Mouse (Mus musculus) forebrain, embryonic 15.5 days (tissue): Measurements from ENCODE around the gene Itgb2l. TPM values are rescaled to one million over a fixed set of nuclear protein-coding genes. Genes with fewer than 3 reads are reported as not detected.

Experiments
- ATAC-seq: fragments of 200-750 bp; cut with Nextera tagmentation; replicated peaks from 2 replicates; pipeline ENCODE4 v1.8.0; 2017; ENCODE audit warnings: mild to moderate bottlenecking, moderate TSS enrichment, moderate library complexity
- H3K27ac ChIP-seq: fragments of 300-500 bp; sonication (generic); replicated peaks from 2 replicates; pipeline ENCODE4 v1.5.1; 2015; ENCODE audit warnings: mild to moderate bottlenecking, inconsistent platforms
- H3K27me3 ChIP-seq: fragments of 300-500 bp; sonication (generic); 2 replicates; pipeline ENCODE4 v1.6.1; 2015; ENCODE audit warnings: inconsistent platforms
- H3K36me3 ChIP-seq: fragments of 300-500 bp; sonication (generic); 2 replicates; pipeline ENCODE4 v1.6.1; 2015; ENCODE audit warnings: mild to moderate bottlenecking, inconsistent platforms
- H3K4me1 ChIP-seq: fragments of 300-500 bp; sonication (generic); 2 replicates; pipeline ENCODE4 v1.6.1; 2015; ENCODE audit warnings: inconsistent platforms
- H3K4me2 ChIP-seq: fragments of 300-500 bp; sonication (generic); replicated peaks from 2 replicates; pipeline ENCODE4 v1.6.1; 2015; ENCODE audit warnings: mild to moderate bottlenecking, inconsistent platforms
- H3K4me3 ChIP-seq: fragments of 300-500 bp; sonication (generic); 2 replicates; pipeline ENCODE4 v1.5.1; 2015; ENCODE audit warnings: mild to moderate bottlenecking, inconsistent platforms
- H3K9ac ChIP-seq: fragments of 300-500 bp; sonication (generic); replicated peaks from 2 replicates; pipeline ENCODE4 v1.6.1; 2015; ENCODE audit warnings: mild to moderate bottlenecking, inconsistent platforms
- H3K9me3 ChIP-seq: fragments of 300-500 bp; sonication (generic); 2 replicates; pipeline ENCODE4 v1.6.1; 2016; ENCODE audit warnings: inconsistent platforms
- WGBS: fragments of 180-500 bp; shearing (Covaris S2); methylation state at CpG from one replicate; pipeline ENCODE4 v1.1.7; 2015; ENCODE audit warnings: mixed read lengths; 5-methylcytosine and 5-hydroxymethylcytosine counted together
- polyA plus RNA-seq: library from polyadenylated mRNA; unstranded; fragments of >200 nt; fragmentation: Nextera tagmentation; extraction: Ambion mirVana; gene quantifications from 2 replicates; pipeline ENCODE4 v1.2.1, GENCODE M21; 2015

Itgb2l gene
- polyA plus RNA-seq, 1 experiment from 2014 or later: not detected

DNA sequence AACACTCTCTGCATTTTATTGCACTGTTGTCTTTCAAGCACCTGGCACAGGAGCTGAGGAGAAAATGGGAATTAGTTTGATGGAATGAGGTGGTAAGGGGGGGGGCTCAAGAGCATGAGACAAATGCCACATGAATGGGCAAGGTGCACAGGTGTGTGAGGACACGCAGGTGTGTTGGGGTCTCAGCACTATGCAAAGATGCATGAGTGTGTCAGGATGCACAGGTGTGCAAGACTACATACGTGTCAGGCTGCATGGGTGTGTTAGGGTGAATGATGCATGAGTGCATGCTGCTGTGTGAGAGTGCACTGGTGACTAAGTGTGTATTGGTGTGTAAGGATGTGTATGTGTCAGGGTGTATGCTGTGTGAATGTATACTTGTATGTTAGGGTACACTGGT lies 18.4 kb downstream of the Itgb2l start:
- Histone ChIP-seq H3K4me2 (no peak overlapping the region), H3K36me3 (no peaks in the 10 kb centered on the region), H3K9me3 (no peaks in the 10 kb centered on the region), H3K9ac (no peak overlapping the region), H3K27me3 (no peaks in the 10 kb centered on the region), H3K4me1 (no peaks in the 10 kb centered on the region), H3K4me3 (no peak overlapping the region), H3K27ac (no peak overlapping the region)
- WGBS: 89% methylated on average over 2 of the region's 2 CpGs
- ATAC-seq: no peak

GRCm38 (mm10) chr16:96408064-96408465 lies 35.4 kb downstream of the Itgb2l start:
- no peaks in the 10 kb centered on the region for H3K36me3 ChIP-seq
- H3K4me1 ChIP-seq: 0 out of 2 replicates have a peak, but pooled peaks cover 4% of the 10 kb centered on the region
- no peaks in the 10 kb centered on the region for H3K9me3 ChIP-seq
- ATAC-seq: no peak; the same call in 1 of the 2 replicates
- no peak overlapping the region for H3K4me2 ChIP-seq
- 6% methylated on average over 4 of the region's 4 CpGs for WGBS
- H3K27ac ChIP-seq: no peak overlapping the region
- no peaks in the 10 kb centered on the region for H3K27me3 ChIP-seq
- H3K4me3 ChIP-seq: no peak overlapping the region
- H3K9ac ChIP-seq: no peak overlapping the region

DNA sequence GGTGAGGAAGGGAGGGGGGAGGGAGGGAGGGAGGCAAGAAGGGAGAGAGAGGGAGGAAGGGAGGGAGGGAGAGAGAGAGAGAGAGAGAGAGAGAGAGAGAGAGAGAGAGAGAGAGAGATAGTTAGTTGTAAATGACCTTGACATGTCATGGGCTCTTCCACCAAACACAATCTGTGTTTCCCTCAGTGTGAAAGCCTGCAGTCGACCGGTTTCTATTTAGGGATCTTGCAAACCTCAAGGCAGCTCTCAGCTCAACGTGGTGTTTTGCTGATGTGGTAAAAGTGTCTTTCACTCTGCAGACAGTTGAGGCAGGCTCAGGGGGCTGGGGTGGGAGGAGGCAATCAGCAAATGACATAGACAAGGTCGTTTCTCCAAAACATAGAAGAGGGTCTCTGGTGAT lies 37.1 kb downstream of the Itgb2l start:
- H3K4me2 ChIP-seq: no peak overlapping the region
- no peak overlapping the region for H3K4me3 ChIP-seq
- no peaks in the 10 kb centered on the region for H3K9me3 ChIP-seq
- no peaks in the 10 kb centered on the region for H3K27me3 ChIP-seq
- H3K36me3 ChIP-seq: no peaks in the 10 kb centered on the region
- 0 out of 2 replicates have a peak, but pooled peaks cover 4% of the 10 kb centered on the region for H3K4me1 ChIP-seq
- H3K27ac ChIP-seq: no peak overlapping the region
- H3K9ac ChIP-seq: no peak overlapping the region
- 74% methylated on average over 4 of the region's 4 CpGs for WGBS
- no peak for ATAC-seq

GRCm38 (mm10) chr16:96402294-96402693 lies 41.1 kb downstream of the Itgb2l start:
- WGBS: 62% methylated on average over 6 of the region's 6 CpGs
- no peak for ATAC-seq
- Histone ChIP-seq H3K4me2 (no peak overlapping the region), H3K4me1 (no peaks in the 10 kb centered on the region), H3K9me3 (no peaks in the 10 kb centered on the region), H3K36me3 (no peaks in the 10 kb centered on the region), H3K4me3 (no peak overlapping the region), H3K27ac (no peak overlapping the region), H3K9ac (no peak overlapping the region), H3K27me3 (no peaks in the 10 kb centered on the region)

DNA sequence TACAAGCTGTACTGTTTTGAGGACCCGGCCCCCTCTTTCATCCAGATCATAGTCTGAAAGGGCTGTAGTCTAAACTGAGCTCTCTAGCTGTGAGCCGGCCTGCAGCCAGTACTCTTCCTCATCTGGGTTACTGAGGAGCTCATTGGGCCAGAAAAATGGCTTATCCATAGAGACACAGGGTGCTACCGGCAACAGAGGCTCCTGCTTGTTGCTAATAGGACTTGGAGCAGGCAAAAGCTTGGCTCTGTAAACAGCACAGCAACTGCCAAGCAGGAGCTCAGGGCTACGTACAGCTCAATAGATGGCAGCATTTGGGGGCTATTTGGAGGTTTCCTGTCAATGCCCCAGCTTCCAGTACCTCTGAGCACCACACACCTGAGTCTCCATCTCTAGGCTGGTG lies 43.4 kb downstream of the Itgb2l start:
- Histone ChIP-seq H3K9ac (no peak overlapping the region), H3K27me3 (no peaks in the 10 kb centered on the region), H3K4me3 (no peak overlapping the region), H3K4me1 (no peaks in the 10 kb centered on the region), H3K27ac (no peak overlapping the region), H3K9me3 (no peaks in the 10 kb centered on the region), H3K36me3 (no peaks in the 10 kb centered on the region), H3K4me2 (no peak overlapping the region)
- WGBS: 37% methylated on average over 4 of the region's 4 CpGs
- ATAC-seq: no peak

DNA sequence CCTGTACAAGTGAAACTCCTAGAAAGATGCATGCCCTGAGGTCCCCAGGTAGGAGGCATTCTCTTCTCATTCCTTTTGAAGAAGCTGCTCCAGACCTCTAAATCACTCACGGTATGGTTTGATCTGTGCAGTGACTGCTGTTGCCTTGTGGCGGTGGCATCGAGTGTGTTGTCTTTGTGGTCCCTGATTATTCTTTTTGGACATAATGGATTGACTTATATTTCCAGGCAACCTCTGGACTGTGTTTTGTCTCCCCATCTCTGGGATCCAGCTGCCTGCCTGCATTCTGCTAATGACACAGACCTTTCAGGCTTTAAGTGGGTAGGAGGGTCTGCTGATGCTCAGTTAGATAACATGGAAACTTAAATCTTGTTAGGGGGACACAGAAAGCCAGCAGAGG lies 44.6 kb downstream of the Itgb2l start:
- WGBS: 82% methylated on average over 3 of the region's 3 CpGs
- no peak overlapping the region for H3K4me2 ChIP-seq
- H3K9ac ChIP-seq: no peak overlapping the region
- ATAC-seq: no peak
- no peak overlapping the region for H3K4me3 ChIP-seq
- no peaks in the 10 kb centered on the region for H3K27me3 ChIP-seq
- H3K9me3 ChIP-seq: no peaks in the 10 kb centered on the region
- no peaks in the 10 kb centered on the region for H3K4me1 ChIP-seq
- H3K27ac ChIP-seq: no peak overlapping the region
- H3K36me3 ChIP-seq: no peaks in the 10 kb centered on the region

GRCm38 (mm10) chr16:96396013-96396650 lies 47.3 kb downstream of the Itgb2l start:
- Histone ChIP-seq H3K27ac (no peak overlapping the region), H3K27me3 (no peaks in the 10 kb centered on the region), H3K4me3 (no peak overlapping the region), H3K36me3 (no peaks in the 10 kb centered on the region), H3K9me3 (no peaks in the 10 kb centered on the region), H3K4me2 (no peak overlapping the region), H3K4me1 (no peaks in the 10 kb centered on the region), H3K9ac (no peak overlapping the region)
- ATAC-seq: no peak
- 83% methylated on average over 9 of the region's 9 CpGs for WGBS

DNA sequence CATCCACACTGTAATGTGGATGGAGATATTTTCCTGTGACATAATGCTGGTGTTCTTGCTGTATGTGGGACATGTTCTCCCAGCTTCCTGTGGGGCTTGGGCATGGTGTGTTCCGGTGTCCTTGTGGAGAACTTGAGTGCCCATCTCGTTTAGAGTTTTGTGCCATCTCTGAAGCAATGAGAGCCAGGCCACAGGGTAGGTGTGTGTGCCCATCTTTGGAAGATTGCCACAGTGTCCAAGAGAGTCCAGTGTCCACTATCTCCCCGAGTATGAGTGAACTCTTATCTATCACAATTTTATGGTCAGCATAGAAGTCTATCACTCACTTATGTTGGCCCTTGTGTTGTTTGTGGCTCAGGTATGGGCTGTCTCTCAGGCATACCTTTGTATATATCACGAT lies 47.9 kb downstream of the Itgb2l start:
- 77% methylated on average over 4 of the region's 4 CpGs for WGBS
- H3K27me3 ChIP-seq: no peaks in the 10 kb centered on the region
- H3K9ac ChIP-seq: no peak overlapping the region
- H3K4me3 ChIP-seq: no peak overlapping the region
- H3K9me3 ChIP-seq: no peaks in the 10 kb centered on the region
- no peak overlapping the region for H3K27ac ChIP-seq
- ATAC-seq: no peak
- H3K4me2 ChIP-seq: no peak overlapping the region
- H3K4me1 ChIP-seq: no peaks in the 10 kb centered on the region
- H3K36me3 ChIP-seq: no peaks in the 10 kb centered on the region

DNA sequence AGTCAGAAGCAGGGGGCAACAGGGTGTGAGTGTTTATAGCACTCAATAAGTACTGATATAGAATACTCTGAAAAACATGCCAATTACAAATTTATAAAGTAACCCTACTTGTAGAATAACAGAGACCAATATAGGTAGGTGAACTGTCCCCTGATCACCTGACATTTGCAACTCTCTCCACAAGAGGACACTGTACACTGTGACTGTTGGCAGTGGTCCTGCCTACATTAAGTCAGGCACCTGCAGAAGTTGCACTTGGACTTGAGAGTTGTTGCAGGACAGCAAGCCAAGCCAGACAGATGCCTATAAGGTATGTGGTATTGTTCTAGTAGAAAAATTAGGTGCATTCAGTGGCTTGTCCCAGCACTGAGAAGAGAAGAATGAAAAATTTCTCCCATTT lies 52.3 kb downstream of the Itgb2l start:
- no peak for ATAC-seq
- Histone ChIP-seq H3K27me3 (no peaks in the 10 kb centered on the region), H3K9ac (no peak overlapping the region), H3K27ac (no peak overlapping the region), H3K4me2 (no peak overlapping the region), H3K4me1 (no peaks in the 10 kb centered on the region), H3K36me3 (no peaks in the 10 kb centered on the region), H3K4me3 (no peak overlapping the region), H3K9me3 (no peaks in the 10 kb centered on the region)

DNA sequence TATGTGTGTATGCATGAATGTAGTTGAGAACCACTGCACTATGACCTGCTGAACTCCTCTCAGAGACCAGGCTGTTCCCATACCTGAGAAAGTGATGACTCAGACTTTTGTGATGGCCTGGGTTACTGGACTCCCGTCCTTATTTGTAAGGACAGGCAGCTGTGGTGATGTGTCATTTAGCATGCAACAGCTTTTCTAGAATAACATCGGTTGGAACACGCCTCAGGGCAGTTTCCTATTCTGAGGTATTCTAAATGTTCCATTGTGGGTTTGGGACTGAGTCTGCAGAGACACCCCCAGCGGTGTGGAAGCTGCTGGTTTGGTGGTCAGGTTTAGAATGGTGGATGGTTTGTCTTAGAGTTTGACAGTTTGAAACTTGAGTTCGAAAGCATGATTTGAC lies 54.9 kb downstream of the Itgb2l start:
- Histone ChIP-seq H3K4me1 (no peaks in the 10 kb centered on the region), H3K4me2 (no peak overlapping the region), H3K27ac (no peak overlapping the region), H3K9me3 (no peaks in the 10 kb centered on the region), H3K36me3 (no peaks in the 10 kb centered on the region), H3K9ac (no peak overlapping the region), H3K4me3 (no peak overlapping the region), H3K27me3 (no peaks in the 10 kb centered on the region)
- ATAC-seq: no peak
- WGBS: 82% methylated on average over 5 of the region's 5 CpGs

DNA sequence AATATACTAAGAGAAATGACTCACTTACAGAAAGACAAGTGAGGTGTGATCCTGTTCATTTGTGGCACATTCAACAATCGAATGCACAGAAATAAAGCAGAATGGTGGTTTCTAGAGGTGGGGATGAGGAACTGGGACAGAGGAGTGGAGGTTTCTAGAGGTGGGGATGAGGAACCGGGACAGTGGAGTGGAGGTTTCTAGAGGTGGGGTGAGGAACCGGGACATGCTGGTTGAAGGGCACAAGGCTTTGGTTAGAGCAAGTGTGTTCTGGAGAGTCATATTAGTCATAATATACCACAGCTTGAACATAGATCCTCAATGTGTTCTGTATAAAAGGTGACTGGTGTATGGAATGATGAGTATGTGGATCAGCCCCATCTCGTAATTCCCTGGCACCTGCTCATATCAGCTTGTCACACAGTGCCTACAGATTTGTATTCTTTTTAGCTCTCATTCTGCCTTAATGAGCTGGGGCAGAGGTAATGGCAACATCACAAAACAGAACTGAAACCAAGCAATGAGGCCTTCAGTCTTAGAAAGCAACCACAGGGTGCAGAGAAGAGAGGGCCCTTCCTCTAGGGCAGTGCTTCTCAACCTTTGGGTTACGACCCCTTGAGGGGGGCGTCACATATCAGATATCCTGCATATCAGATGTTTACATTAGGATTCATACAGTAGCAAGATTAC lies 55.6 kb downstream of the Itgb2l start:
- no peak overlapping the region for H3K4me2 ChIP-seq
- H3K9ac ChIP-seq: no peak overlapping the region
- H3K27me3 ChIP-seq: no peaks in the 10 kb centered on the region
- ATAC-seq: no peak
- no peaks in the 10 kb centered on the region for H3K36me3 ChIP-seq
- H3K27ac ChIP-seq: no peak overlapping the region
- H3K4me1 ChIP-seq: no peaks in the 10 kb centered on the region
- H3K4me3 ChIP-seq: no peak overlapping the region
- WGBS: 85% methylated on average over 6 of the region's 6 CpGs
- no peaks in the 10 kb centered on the region for H3K9me3 ChIP-seq

DNA sequence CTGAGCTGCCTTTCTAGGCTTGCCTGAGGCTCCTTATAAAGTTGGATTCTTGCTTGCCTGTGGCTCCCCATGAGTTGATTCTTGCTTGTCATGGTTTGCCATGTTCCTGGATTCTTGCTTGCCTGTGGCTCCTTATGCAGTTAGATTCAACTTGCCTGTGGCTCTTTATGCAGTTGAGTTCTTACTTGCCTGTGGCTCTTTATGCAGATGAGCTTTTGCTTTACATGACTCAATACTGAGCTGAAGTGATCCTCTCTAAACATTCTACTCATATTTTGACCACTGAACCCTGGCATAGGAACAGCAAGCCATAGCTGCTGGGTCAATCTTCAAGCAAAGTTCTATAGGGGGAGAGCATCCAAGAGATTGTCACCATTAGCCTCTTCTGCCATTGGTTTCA lies 58.7 kb downstream of the Itgb2l start:
- H3K9ac ChIP-seq: no peak overlapping the region
- H3K4me2 ChIP-seq: no peak overlapping the region
- no peak for ATAC-seq
- H3K36me3 ChIP-seq: no peaks in the 10 kb centered on the region
- no peaks in the 10 kb centered on the region for H3K9me3 ChIP-seq
- no peaks in the 10 kb centered on the region for H3K4me1 ChIP-seq
- H3K27ac ChIP-seq: no peak overlapping the region
- no peak overlapping the region for H3K4me3 ChIP-seq
- no peaks in the 10 kb centered on the region for H3K27me3 ChIP-seq
